Comparison of ENCODE assay signal across 17 mouse cellular contexts in the genomic region with DNA sequence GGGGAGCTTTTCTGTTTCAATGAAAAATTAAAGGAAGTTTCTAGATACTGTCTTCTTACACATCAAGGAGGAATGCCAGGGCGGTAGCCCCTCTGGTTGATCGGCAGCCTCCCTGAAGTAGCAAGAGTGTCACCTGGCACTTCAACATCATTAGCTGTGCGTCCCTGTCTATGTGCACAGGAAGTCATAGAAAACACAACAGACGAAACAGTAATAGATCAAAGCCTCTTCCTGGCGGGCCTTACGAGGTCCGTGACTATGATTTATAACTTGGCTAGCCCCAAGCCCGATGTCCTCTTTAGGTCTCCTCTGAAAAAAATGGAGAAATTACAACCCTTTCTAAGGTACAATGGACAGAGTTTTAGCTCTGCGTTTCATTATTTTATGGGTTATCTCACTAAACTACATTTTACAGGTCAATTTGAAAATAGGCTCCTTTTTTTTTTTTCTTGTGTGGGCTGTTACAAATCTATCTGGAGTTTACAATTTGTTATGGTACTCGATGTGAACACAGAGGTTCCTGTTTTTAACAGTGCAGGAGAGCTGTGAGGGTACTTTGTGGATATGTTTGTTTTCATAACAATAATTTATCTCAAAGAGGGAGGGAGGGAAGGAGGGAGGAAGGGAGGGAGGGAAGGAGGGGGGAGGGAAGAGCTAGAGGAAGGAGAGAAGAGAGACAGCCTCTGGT.
"Had no signal": no experiment of that assay in that cellular context is flagged by ENCODE, and none has a peak within 500 bp of the region (broad histone marks: within the 10 kb centered on the region; RNA-seq: fewer than 3 reads in every experiment).

No protein-coding gene starts in this region.

- H3K9ac ChIP-seq: limb, embryonic 15.5 days; liver, embryonic 12.5 days; lung, embryonic 15.5 days; neural tube, embryonic 12.5 days had no signal

- DNase-seq: kidney, adult 8-10 months; kidney, postnatal 4 days; left cerebral cortex, postnatal 4 days; lung, postnatal 14 days; midbrain, embryonic 14.5 days; retina, postnatal 1 day; right cerebral cortex, postnatal 14 days; thymus, postnatal 4 days had no signal

- H3K4me2 ChIP-seq: limb, embryonic 15.5 days; liver, embryonic 12.5 days; lung, embryonic 15.5 days; neural tube, embryonic 12.5 days had no signal

- H3K9me3 ChIP-seq: limb, embryonic 15.5 days; liver, embryonic 12.5 days; lung, embryonic 15.5 days; midbrain, embryonic 10.5 days; neural tube, embryonic 12.5 days had no signal

- ATAC-seq: intestine, postnatal 0 days; liver, embryonic 12.5 days had no signal

- H3K27me3 ChIP-seq: limb, embryonic 15.5 days; lung, embryonic 15.5 days; neural tube, embryonic 12.5 days had no signal

- H3K27ac ChIP-seq: kidney, postnatal 0 days; layer of hippocampus, adult 2 months; limb, embryonic 15.5 days; liver, embryonic 12.5 days; lung, embryonic 15.5 days; midbrain, embryonic 10.5 days; neural tube, embryonic 12.5 days had no signal

- H3K4me3 ChIP-seq: layer of hippocampus, adult 2 months; limb, embryonic 15.5 days; liver, embryonic 12.5 days; lung, embryonic 15.5 days; midbrain, embryonic 10.5 days; myocyte; neural tube, embryonic 12.5 days had no signal

- H3K4me1 ChIP-seq: limb, embryonic 15.5 days; midbrain, embryonic 10.5 days; neural tube, embryonic 12.5 days had no signal

- H3K36me3 ChIP-seq: limb, embryonic 15.5 days; liver, embryonic 12.5 days; lung, embryonic 15.5 days; midbrain, embryonic 10.5 days; neural tube, embryonic 12.5 days had no signal
